In genomic region chr3:68565675-68566055, GRCm38 (mm10) we compare ENCODE assay signal across 22 mouse cellular contexts.
A peak's percentile ranks its signal among the peaks of the same experiment; 100 is the strongest.
DNase-seq lines count a peak whose midpoint lies in the region; ATAC-seq and TF ChIP-seq lines count a peak whose summit lies in the region.
"Had no signal": no experiment of that assay in that cellular context is flagged by ENCODE, and none has a peak within 500 bp of the region (broad histone marks: within the 10 kb centered on the region; RNA-seq: fewer than 3 reads in every experiment).

No protein-coding gene starts in this region.

- no peak for TF ChIP-seq POLR2A in brain, embryonic 14.5 days (IDR thresholded peaks at IDR 0.05; ENCODE audit: borderline replicate concordance, extremely low read depth, insufficient read depth, insufficient read length, poor library complexity, severe bottlenecking)

- no peak for TF ChIP-seq CTCF in brain, embryonic 14.5 days (IDR thresholded peaks at IDR 0.05; ENCODE audit: borderline replicate concordance, extremely low read depth, insufficient read depth, insufficient read length)

- H3K4me1 ChIP-seq in forebrain, embryonic 15.5 days: peaks cover 25% of the 10 kb centered on the region
- H3K4me1 ChIP-seq in forebrain, embryonic 12.5 days: peaks cover 21% of the 10 kb centered on the region
- no peaks in the 10 kb centered on the region for H3K4me1 ChIP-seq in kidney, embryonic 16.5 days (ENCODE audit: insufficient read depth, low read length)
- peaks cover 4% of the 10 kb centered on the region; the same call in 1 of the 2 replicates for H3K4me1 ChIP-seq in midbrain, embryonic 16.5 days (ENCODE audit: control insufficient read depth, insufficient read depth, low read length)
- H3K4me1 ChIP-seq in midbrain, embryonic 13.5 days (replicated peaks): peaks cover 26% of the 10 kb centered on the region

- H3K4me3 ChIP-seq in forebrain, embryonic 15.5 days: no peak overlapping the region
- no peak overlapping the region for H3K4me3 ChIP-seq in forebrain, embryonic 12.5 days (replicated peaks)
- H3K4me3 ChIP-seq in kidney, embryonic 16.5 days (ENCODE audit: low read length): no peak overlapping the region
- no peak overlapping the region for H3K4me3 ChIP-seq in midbrain, embryonic 16.5 days (ENCODE audit: low read depth, low read length)
- H3K4me3 ChIP-seq in midbrain, embryonic 13.5 days (replicated peaks): no peak overlapping the region
- H3K4me3 ChIP-seq: embryonic facial prominence, embryonic 13.5 days; heart, adult 2 months; heart, embryonic 15.5 days; hindbrain, embryonic 15.5 days had no signal

- DNase-seq in kidney, postnatal 10 days: no peak
- DNase-seq in brain, embryonic 14.5 days (ENCODE audit: low read depth): peak; percentile 21
- DNase-seq in gastrocnemius, adult 18-20 months (ENCODE audit: low spot score): no peak
- DNase-seq: adrenal gland, adult 8-10 months; adrenal gland, postnatal 36 days; cerebellum, adult 11-12 months; cerebellum, adult 9-11 months; cerebellum, postnatal 36 days; gastrocnemius, postnatal 14 days; heart, adult 2 months; heart, postnatal 14 days had no signal

- ATAC-seq in forebrain, embryonic 15.5 days (replicated peaks): peak; percentile 5; the same call in 1 of the 2 replicates
- no peak; the same call in 1 of the 2 replicates for ATAC-seq in forebrain, embryonic 12.5 days (ENCODE audit: low FRiP score)
- peak; percentile 23; the same call in 1 of the 2 replicates for ATAC-seq in kidney, embryonic 16.5 days (ENCODE audit: low FRiP score, low TSS enrichment)
- ATAC-seq in midbrain, embryonic 16.5 days: 0 out of 2 replicates have a peak, but pooled peaks have one; percentile 16
- ATAC-seq in midbrain, embryonic 13.5 days: no peak
- ATAC-seq: forebrain, embryonic 14.5 days had no signal

- H3K9ac ChIP-seq in forebrain, embryonic 15.5 days (replicated peaks): no peak overlapping the region
- H3K9ac ChIP-seq in forebrain, embryonic 12.5 days: no peak overlapping the region
- H3K9ac ChIP-seq in kidney, embryonic 16.5 days (replicated peaks; ENCODE audit: low read length): no peak overlapping the region
- H3K9ac ChIP-seq in midbrain, embryonic 16.5 days (ENCODE audit: low read depth, low read length): no peak overlapping the region
- H3K9ac ChIP-seq in midbrain, embryonic 13.5 days (replicated peaks): no peak overlapping the region
- H3K9ac ChIP-seq: embryonic facial prominence, embryonic 13.5 days; heart, embryonic 15.5 days; hindbrain, embryonic 15.5 days had no signal

- no peak overlapping the region for H3K4me2 ChIP-seq in forebrain, embryonic 15.5 days (replicated peaks)
- H3K4me2 ChIP-seq in forebrain, embryonic 12.5 days: no peak overlapping the region
- H3K4me2 ChIP-seq in kidney, embryonic 16.5 days (replicated peaks; ENCODE audit: low read depth, low read length): no peak overlapping the region
- H3K4me2 ChIP-seq in midbrain, embryonic 16.5 days (ENCODE audit: low read length): no peak overlapping the region
- H3K4me2 ChIP-seq in midbrain, embryonic 13.5 days (replicated peaks): no peak overlapping the region
- H3K4me2 ChIP-seq: embryonic facial prominence, embryonic 13.5 days; heart, embryonic 11.5 days; heart, embryonic 15.5 days; hindbrain, embryonic 15.5 days had no signal

- H3K9me3 ChIP-seq in forebrain, embryonic 15.5 days: no peaks in the 10 kb centered on the region
- H3K9me3 ChIP-seq in forebrain, embryonic 12.5 days: no peaks in the 10 kb centered on the region
- H3K9me3 ChIP-seq in kidney, embryonic 16.5 days (ENCODE audit: low read length): no peaks in the 10 kb centered on the region
- no peaks in the 10 kb centered on the region for H3K9me3 ChIP-seq in midbrain, embryonic 16.5 days (replicated peaks; ENCODE audit: control insufficient read depth, low read length, poor library complexity, severe bottlenecking)
- no peaks in the 10 kb centered on the region for H3K9me3 ChIP-seq in midbrain, embryonic 13.5 days
- H3K9me3 ChIP-seq: embryonic facial prominence, embryonic 13.5 days; heart, embryonic 15.5 days; hindbrain, embryonic 15.5 days had no signal

- no peak overlapping the region for H3K27ac ChIP-seq in forebrain, embryonic 15.5 days (replicated peaks)
- H3K27ac ChIP-seq in forebrain, embryonic 12.5 days: no peak overlapping the region
- H3K27ac ChIP-seq in kidney, embryonic 16.5 days (ENCODE audit: low read length): no peak overlapping the region
- no peak overlapping the region for H3K27ac ChIP-seq in midbrain, embryonic 16.5 days (ENCODE audit: low read length)
- no peak overlapping the region for H3K27ac ChIP-seq in midbrain, embryonic 13.5 days
- H3K27ac ChIP-seq: embryonic facial prominence, embryonic 13.5 days; heart, adult 2 months; heart, embryonic 15.5 days; hindbrain, embryonic 15.5 days had no signal

- H3K36me3 ChIP-seq in forebrain, embryonic 15.5 days: no peaks in the 10 kb centered on the region
- H3K36me3 ChIP-seq in forebrain, embryonic 12.5 days (replicated peaks): no peaks in the 10 kb centered on the region
- H3K36me3 ChIP-seq in kidney, embryonic 16.5 days (ENCODE audit: insufficient read depth, low read length): no peaks in the 10 kb centered on the region
- H3K36me3 ChIP-seq in midbrain, embryonic 16.5 days (ENCODE audit: control insufficient read depth, insufficient read depth, low read length): no peaks in the 10 kb centered on the region
- no peaks in the 10 kb centered on the region for H3K36me3 ChIP-seq in midbrain, embryonic 13.5 days
- H3K36me3 ChIP-seq: embryonic facial prominence, embryonic 13.5 days; G1E; heart, embryonic 15.5 days; hindbrain, embryonic 15.5 days had no signal

- no peaks in the 10 kb centered on the region for H3K27me3 ChIP-seq in forebrain, embryonic 15.5 days
- H3K27me3 ChIP-seq in forebrain, embryonic 12.5 days: no peaks in the 10 kb centered on the region
- no peaks in the 10 kb centered on the region for H3K27me3 ChIP-seq in kidney, embryonic 16.5 days (ENCODE audit: insufficient read depth, low read length)
- no peaks in the 10 kb centered on the region for H3K27me3 ChIP-seq in midbrain, embryonic 16.5 days (ENCODE audit: control insufficient read depth, insufficient read depth, low read depth, low read length)
- H3K27me3 ChIP-seq in midbrain, embryonic 13.5 days: no peaks in the 10 kb centered on the region
- H3K27me3 ChIP-seq: embryonic facial prominence, embryonic 13.5 days; heart, embryonic 15.5 days; hindbrain, embryonic 15.5 days had no signal

- 41% methylated on average over 4 of the region's 4 CpGs for WGBS in forebrain, embryonic 15.5 days
- WGBS in forebrain, embryonic 12.5 days: 46% methylated on average over 4 of the region's 4 CpGs
- WGBS in kidney, embryonic 16.5 days: 62% methylated on average over 4 of the region's 4 CpGs
- WGBS in midbrain, embryonic 16.5 days: 34% methylated on average over 4 of the region's 4 CpGs
- WGBS in midbrain, embryonic 13.5 days: 36% methylated on average over 4 of the region's 4 CpGs

Comparison
In these comparisons a context has a peak if more than half of its experiments do, and no peak if none do; other contexts are left out.
1. ATAC-seq: peak in forebrain, embryonic 15.5 days (single experiment), kidney, embryonic 16.5 days (single experiment) and midbrain, embryonic 16.5 days (single experiment); none in forebrain, embryonic 12.5 days (single experiment) and midbrain, embryonic 13.5 days (single experiment).